Mouse (Mus musculus): Measurements from ENCODE around the gene Olfr54.

GRCm38 (mm10) chr11:51059640-51060039 is 45.6 kb downstream of the Olfr54 start:
- TF ChIP-seq POLR2A (IDR thresholded peaks at IDR 0.05; ENCODE audit: insufficient read depth, low read depth, low read length) (no peak), CTCF (IDR thresholded peaks at IDR 0.05) (no peak), EP300 (IDR thresholded peaks at IDR 0.05; ENCODE audit: insufficient read depth, low read depth, low read length) (no peak)
